Mouse (Mus musculus) cerebellum, postnatal 25 days (tissue): ENCODE measurements around the gene Phactr1.

Source experiments
- DNase-seq, 2 experiments: peaks; one replicate each; pipeline ENCODE4 v3.0.0; 2021; ENCODE audit warnings: mixed read lengths in 2 of 2

The Phactr1 gene

GRCm38 (mm10) chr13:43133400-43133799 is 453.0 kb downstream of the Phactr1 start:
- DNase-seq: no peak

DNA sequence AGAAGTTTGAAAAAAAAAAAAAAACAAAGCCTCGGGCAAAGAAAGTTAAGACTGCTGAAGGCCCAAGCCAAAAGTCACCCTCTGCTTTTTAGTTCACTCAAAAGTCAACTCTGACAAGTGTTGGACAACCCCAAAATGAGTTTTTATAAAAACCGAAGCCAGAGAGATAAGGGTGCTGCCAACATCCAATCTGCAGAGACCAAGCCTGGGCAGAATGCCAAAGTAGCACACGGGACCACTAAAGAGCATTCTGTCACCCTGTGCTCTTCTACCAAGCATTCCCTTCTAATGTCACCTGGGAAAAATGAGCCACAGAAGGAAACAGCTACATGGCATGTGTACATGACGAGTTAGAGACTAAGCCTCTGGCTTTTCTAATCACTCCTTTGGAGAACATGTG is 454.0 kb downstream of the Phactr1 start:
- DNase-seq: peak in 1 of 2 experiments; percentile 49

DNA sequence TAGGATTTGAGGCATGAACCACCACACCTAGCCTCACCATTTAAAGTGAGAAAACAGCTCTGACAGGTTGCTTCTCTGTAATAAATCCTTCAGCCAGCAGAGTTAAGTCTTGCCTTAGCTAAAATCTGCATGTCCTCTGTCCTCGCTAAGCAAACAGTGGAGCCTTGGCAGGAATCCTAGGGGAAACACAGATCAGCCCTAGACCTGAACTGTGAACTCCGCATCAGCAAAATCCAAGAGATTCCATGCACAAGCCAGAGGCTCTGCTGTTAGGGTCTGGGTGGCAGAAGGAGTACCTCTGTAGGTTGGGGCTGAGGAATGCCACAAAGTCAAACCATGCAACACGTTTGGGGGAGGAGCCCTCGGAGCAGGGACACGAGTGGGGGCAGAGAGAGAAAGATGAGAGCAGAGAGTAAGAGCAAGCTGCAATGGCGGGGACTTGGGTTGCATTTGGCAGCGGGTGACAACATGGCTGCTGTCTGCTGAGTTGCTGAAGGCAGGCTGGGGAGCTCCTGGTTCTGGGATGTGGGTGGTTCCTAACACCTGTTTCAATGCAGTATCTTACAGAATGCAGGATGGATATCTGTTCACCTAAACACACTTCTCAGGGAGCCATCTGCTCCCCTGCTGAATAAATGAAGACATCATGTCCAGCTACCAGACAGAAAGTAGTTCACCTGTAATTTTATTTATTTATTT is 464.4 kb downstream of the Phactr1 start:
- no peak for DNase-seq

DNA sequence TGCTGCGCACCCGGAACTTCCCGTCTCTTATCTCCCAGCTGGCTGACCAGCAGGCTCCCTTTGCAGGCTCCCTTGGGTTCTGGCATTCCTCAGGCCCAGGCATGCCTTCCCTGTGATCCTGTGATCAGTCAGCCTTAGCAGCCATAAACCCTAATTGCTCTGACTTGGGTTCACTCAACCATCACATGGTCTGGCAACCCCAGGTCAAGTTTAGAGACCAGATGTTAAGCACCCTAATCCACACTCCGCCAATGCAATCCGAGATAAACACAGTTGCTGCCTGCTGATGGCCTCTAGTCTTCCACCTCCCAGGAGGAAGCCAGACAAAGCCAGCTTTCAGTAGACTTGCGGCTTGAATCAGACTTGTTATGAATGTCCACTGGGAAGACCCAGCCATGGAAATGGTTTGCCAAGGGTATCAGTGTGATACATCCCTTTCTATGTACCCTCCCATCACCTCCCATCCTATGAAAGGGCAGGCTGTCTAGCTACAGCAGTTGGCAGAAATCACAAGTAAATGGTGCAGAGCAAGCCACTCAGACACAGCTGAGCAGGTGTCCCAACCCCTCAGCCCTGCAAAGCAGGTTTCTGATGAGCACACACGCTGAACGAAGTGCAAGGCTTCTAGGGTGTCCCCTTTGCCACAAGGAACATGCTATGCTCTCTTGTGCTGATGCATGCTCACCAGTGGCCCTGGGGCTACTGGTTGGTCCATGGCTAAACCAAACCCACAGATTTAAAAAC is 466.3 kb downstream of the Phactr1 start:
- DNase-seq: peak in 1 of 2 experiments; percentile 22

DNA sequence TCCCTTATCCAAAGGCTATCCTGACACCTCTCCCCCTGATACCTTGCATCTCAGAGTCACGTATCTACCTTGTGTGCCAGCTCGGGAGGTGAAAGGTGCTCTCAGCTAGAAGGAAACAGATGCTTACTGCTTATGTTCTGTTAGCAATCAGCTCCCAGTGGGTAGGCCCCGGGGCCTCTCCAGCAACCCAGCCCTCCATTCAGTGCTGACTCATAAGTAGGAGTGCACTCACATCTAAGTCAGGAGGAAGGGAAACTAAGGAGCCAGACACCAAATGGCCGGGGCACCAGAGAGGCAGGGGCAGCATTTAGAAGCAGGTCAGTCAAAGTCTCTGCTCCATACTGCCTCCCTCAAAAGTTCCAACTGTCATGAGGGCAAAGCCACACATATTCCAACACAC is 468.3 kb downstream of the Phactr1 start:
- DNase-seq: no peak

DNA sequence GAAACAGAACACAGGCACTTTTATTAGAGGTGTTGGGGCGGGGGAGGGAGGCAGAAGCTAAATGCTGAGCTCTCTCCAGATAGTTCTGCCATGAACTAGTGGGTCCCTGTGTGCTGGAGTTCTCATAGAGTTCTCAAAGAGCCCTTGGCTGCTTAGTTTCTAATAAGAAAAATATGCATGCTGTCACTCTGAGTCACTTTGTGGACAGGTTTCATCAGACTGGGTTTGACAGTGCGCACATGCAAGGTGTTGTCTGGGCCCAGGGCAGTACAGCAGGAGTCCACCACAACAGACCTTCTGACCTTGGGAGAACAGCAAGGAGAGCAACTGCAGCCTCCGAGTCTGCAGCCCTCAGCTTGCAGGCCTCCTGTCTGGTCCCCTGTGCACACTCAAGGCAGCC is 469.2 kb downstream of the Phactr1 start:
- no peak for DNase-seq

- no peak for DNase-seq
Measured at GRCm38 (mm10) chr13:43152005-43152520, 471.6 kb downstream of the Phactr1 start.

DNA sequence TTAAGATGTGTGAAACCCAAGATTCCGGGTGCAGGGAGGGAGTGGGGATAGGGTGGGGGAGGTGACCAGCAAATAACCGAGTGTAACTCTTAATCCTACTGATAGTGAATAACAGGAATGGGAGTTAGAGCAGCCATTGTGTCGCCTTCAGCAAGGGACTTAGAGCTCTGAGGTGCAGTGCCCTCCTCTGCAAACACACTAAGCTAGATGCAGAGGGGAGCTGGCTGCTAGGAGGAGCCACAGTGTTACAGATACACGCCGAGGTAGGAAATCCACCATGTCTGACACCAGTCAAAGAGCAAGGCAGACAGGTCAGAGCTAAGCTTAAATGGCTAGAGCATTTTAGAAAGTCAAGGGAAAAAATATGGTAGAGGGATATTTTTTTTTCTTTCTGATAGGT is 476.9 kb downstream of the Phactr1 start:
- DNase-seq: no peak

DNA sequence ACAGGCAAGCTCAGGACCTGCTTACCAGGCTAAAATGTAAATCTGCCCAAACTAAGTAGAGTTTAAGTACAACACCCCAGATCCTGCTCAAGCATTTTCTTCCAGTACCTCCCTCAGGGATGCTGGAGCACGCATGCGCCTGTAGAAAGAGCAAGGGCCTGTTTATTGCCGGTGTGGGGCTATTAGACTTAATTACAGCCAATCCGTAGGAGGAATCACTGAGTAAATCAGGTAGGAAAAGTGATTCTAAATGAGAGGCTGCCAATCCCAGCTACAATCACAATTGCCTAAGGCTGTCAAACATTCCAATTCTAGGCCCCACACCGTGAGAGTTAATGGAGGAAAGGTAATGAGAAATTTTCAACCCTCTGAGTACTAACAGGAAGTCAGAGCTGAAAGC is 477.9 kb downstream of the Phactr1 start:
- DNase-seq: no peak

DNA sequence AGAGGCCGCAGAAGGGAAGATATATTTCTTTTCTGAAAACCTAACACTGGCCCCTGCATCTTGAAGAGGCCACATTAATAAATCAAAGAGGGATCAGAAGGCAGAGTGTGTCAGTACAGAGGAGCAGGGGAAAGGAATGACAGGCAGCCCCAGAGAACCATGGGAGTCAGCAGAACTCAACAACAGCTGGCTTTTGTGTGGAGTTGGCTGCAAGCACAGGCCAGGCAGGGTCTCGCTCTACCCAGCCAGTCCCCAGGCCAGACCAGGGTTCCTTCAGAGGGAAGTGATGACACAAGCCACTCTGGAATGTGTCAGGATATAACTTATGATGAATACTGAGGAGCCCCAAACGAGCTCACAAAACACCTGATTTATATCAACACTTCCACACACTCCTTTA is 479.0 kb downstream of the Phactr1 start:
- no peak for DNase-seq

GRCm38 (mm10) chr13:43167721-43168120 is 487.3 kb downstream of the Phactr1 start:
- peak in 1 of 2 experiments; percentile 53 for DNase-seq

DNA sequence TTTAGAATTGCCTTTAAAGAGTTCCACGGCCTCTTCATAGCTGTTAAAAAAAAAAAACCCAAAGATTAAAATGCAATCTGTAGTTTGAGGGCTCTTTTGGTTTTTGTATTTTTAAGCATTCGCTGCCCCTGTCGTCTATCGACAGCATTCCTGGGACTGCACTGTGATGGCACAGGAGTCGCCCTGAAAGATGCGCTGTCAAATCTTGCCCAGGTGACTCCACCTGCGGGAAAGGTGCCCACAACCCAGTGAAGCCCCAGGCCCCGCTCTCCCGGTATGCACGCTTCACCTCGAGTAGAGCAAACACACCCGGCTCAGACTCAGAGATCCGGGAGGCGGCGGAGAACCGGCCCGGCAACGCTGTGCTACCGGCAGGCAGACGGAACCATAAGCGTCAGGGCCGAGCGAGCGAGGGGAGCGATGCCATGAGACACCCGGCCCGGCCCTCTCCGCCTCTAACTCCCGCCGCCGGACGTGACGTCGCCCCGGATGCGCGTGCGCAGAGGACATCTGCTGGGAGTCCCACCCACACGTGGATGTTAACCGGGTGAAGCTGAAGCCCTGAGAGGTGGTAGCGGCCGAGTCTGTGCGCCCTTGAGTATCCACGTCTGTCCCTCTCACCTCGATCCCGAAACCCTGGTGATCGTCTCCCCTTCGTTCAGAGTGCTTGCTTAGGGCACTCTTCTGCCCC is 490.7 kb downstream of the Phactr1 start, which contains the start of gene Tbc1d7:
Gene Tbc1d7, minus strand, starts transcription at position 482 of the 691 bp plus-strand sequence.
- DNase-seq: peak; percentile 99

- DNase-seq: peak in 1 of 2 experiments; percentile 45
Measured at GRCm38 (mm10) chr13:43172036-43172713, 491.8 kb downstream of the Phactr1 start.

GRCm38 (mm10) chr13:43173262-43173661 is 492.8 kb downstream of the Phactr1 start:
- peak; percentile 85 to 88 for DNase-seq

GRCm38 (mm10) chr13:43176676-43177075 is 496.3 kb downstream of the Phactr1 start:
- DNase-seq: no peak

DNA sequence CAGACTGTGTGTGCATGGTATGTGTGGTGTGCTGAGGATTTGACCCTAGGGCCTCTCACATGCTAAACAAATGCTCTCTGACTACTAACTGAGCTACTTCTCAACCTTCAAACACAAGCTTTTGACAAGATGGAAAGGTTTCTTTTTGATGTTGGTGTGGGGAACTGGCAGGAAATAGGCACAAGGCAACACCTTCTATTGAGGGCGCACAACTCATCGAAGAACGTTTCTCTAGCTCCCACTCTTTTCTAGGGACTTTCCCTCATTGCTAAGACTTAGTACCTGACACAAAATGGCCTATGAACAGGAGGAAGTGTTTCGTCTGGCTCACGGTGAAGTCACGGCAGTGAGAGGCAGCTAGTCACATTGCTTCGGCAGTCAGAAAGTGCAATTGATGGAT is 496.9 kb downstream of the Phactr1 start:
- no peak for DNase-seq

- no peak for DNase-seq
Measured at GRCm38 (mm10) chr13:43181104-43181503, 500.7 kb downstream of the Phactr1 start.

DNA sequence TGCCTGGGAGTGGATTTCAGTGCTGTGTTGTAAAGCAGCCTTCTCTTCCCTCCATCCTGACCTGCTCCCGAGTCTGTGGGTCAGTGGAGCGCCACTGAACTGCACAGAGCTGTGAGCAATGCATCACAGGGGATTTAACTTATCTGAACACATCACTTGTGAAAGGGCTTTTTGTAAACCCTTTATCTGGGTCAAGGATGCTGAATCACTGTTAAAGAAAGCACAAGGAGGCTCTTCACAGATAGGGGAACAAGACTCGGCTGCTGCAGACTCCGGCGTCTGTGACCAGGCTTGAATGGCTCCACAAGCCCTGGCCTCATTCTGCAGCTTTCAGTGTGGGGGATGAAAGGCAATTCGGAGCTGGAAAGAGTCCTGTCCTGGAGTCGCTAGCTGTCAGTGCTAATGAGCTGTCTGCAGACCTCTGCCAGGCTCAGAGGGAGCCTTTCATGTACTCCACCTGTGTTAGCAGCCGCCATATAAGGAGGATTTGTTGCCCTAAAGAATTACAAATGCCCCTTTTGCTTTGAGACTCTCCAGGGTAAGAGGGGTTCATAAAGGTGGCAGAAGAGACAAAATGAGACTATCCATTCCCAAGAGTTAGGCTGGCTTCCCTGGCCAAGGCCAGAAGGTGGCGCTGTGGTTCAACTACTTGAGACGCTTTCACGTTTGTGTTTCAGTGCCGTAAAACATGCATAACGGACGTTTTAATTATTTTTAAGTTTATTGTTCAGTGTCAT is 502.2 kb downstream of the Phactr1 start:
- peak; percentile 87 to 92 for DNase-seq

GRCm38 (mm10) chr13:43183248-43184055 is 503.0 kb downstream of the Phactr1 start:
- DNase-seq: peak in 1 of 2 experiments; percentile 41

GRCm38 (mm10) chr13:43187736-43188135 is 507.3 kb downstream of the Phactr1 start:
- no peak for DNase-seq
